Mouse (Mus musculus): ENCODE results near the gene Plekhm1.
A peak's percentile ranks its signal among the peaks of the same experiment; 100 is the strongest.

Gene Plekhm1

DNA sequence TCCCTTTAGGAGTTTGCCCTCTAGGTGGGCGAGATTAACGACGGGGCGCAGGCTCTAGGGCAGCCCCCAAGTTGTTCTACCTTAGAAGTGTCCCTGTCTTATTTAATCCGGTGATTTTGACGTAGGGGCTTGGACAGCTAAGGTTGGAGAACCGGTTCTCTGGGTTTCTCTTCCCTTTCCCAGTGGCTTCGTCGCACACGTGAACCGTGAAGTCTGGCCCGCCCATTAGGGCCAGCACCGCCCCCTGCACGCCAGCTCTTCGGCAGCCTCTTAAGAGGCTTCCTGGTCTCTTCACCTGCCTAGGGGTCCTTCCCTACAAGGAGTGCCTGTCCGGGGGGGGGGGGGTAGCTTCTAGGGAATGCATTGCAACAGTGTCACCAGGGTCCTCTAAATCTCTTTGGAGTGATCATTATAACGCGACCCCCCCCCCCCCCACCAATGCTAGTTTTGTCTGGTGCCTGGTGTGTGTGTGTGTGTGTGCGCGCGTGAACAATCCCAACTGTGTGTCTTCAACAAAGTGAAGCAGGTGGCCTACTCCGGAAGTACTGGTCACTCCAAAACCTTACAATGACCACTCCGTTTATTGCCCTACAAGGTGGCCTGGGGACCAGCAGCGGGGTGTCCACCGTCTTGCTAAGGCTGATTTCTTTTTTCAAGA, 51.0 kb downstream of the Plekhm1 start:
- no peak for ATAC-seq (ENCODE audit: low TSS enrichment)

DNA sequence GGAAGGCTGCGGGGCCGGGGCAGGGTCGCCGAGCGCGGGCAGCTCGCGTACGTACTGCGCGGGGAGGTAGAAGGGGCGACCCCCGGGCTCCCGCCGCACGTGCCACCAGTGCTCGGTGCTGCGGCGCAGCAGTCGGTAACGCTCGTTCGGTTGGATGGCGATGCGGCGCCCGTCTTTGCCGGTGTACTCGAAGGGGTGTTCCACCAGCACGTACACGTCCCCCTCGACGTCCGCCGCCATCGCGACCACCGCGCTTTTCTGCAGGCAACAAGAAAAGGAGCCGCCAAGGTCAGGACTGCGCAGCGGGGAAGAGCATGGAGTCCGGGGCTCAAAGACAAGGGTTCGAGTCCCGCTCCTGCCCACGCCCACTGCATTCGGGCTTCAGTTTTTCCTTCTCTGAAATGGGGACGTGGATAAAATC, 51.8 kb downstream of the Plekhm1 start:
- ATAC-seq (ENCODE audit: low TSS enrichment) = no peak

DNA sequence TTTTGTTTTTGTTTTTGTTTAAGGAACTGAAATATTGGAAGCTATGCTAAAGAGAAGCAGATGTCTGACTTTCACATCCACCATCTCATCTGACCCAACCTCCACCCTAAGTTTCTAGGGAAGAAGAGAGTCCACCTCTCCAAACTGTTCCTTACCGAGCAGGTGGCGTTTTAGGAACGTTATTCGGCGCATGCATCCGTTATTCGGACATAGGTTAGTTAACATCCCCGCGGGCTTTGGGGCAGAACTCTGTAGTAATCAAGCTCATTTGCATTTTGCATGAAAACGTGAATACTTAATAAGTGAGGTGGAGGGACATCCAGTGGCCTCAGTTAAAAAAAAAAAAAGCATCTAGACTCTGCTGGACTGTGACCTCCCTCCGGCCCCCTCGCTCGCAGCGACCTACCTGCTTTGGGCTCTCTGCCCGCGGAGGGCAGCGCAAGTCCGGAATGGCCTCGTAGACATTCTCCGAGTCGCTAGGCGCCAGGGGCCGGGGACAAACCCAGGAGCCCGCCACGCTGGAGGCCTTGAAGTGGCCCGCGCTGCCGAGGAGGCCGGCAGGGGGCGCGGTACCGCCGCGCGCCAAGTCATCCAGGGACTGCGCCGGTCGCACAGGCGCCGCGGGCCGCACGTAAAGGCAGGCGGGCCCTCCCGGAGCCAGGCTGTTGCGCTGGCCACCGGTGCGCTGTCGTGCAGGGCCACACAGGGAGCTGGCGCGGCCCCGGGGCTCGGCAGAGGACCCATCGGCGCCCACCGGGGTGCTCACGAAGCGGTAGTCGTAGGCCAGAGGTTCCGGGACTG, 52.4 kb downstream of the Plekhm1 start:
- ATAC-seq (ENCODE audit: low TSS enrichment) = peak; percentile 35

DNA sequence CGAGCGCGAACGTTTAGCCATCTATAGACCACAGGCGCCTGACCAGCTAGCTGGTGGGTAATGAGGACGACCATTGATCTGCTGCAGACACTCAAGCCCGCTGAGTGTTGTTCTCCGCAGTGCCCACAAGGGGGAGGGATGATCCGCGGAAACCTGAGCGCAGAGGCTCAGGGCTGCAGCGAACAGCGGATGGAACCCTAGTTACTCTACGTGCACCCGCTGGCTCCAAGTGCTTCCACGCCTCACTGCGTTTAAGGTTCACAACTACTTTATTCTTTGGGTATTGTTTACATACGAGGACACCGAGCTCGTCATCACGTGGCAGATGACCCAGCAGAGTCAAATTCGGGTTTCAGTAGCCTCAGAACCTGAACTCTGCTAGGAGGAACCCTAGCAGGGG, 53.4 kb downstream of the Plekhm1 start:
- peak; percentile 54 for ATAC-seq (ENCODE audit: low TSS enrichment)

GRCm38 (mm10) chr11:103358316-103358715, 54.2 kb downstream of the Plekhm1 start:
- ATAC-seq (ENCODE audit: low TSS enrichment) = no peak

- no peak for ATAC-seq (ENCODE audit: low TSS enrichment)
Measured at GRCm38 (mm10) chr11:103357710-103358109, 54.8 kb downstream of the Plekhm1 start.

- ATAC-seq (ENCODE audit: low TSS enrichment) = no peak
Measured at GRCm38 (mm10) chr11:103356938-103357670, 55.4 kb downstream of the Plekhm1 start.

DNA sequence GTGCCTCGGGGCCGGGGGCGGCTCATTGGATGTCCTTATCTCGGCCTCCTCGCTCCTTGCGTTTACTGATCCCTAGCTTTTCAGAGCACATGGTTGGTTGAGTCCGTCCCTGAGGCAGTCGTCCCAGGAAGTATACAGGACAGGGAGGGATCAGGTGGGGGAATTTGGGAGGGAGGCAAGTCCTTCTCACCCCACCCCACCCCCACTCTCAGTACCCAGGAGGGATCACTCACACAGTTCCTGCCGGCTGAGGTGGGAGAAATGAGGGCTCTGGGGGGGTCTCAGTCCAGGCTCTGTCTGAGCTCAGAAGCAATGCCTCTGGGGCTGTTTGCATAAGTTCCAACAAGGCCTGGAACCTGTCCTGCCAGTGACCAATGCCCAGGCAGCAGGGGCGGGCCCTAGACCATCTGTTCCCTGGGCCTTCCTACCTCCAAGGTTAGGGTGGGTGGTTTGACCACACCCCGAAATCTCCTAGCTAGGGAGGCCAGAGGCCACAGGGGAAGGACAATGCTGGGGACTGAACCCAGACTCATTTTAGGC, 56.4 kb downstream of the Plekhm1 start:
- no peak for ATAC-seq (ENCODE audit: low TSS enrichment)

DNA sequence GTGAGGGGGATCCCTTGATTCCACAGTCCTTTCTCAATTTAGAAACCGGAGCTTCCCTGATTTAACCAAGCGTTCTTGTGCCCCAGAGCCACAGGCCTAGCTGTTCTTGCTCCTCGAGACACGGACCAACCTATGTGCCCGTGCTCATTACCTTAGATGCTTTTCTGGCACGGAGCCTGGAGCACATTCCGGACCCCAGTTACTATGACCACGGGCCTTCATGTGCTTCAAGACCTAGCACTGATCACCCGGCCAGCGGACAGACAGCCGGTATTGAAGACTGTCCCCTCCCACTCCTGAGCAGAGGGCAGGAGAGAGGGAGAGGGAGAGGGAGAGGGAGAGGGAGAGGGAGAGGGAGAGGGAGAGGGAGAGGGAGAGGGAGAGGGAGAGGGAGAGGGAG, 57.2 kb downstream of the Plekhm1 start:
- ATAC-seq (ENCODE audit: low TSS enrichment) = no peak

DNA sequence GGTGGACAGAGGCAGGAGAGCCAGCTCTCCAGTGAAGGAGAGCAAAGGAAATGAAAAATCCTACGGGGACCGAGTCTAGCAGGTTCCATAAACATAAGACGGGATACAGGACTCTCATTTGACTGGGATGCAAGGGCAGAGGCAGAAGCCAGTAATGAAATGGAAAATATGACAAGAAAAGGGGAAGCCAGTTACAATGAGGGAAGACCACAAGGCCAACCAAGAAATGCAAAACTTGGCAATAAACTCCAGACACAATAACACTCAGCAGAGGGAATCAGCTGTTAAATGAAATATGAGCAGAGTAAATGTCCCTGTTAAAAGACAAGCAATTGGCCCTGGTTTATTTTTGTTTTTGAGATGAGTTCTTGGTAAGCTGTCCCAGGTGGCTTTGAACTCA, 58.5 kb downstream of the Plekhm1 start:
- no peak for ATAC-seq (ENCODE audit: low TSS enrichment)

DNA sequence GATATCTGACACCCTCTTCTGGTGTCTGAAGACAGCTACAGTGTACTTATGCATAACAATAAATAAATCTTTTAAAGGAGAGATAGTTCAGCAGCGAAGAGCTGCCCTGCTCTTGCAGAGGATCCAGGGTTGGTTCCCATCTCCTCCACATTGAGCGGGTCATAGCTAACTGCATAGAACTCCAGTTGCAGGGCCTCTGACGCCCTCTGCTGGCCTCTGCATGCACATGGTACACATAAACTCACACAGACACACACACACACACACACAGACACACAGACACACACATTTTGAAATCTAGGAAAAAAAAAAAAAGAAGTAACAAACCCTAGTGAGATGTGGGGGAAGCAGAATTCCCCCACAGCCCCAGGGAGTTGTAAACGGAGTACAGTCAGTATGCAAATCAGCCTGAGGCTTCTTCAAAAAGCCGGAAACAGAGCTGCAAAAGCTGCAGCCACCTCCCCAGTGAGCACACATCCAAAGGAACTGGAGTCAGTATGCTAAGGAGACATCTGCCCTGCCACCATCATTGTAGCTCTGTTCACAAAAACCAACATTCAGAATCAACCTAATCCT, 60.2 kb downstream of the Plekhm1 start:
- no peak for ATAC-seq (ENCODE audit: low TSS enrichment)

DNA sequence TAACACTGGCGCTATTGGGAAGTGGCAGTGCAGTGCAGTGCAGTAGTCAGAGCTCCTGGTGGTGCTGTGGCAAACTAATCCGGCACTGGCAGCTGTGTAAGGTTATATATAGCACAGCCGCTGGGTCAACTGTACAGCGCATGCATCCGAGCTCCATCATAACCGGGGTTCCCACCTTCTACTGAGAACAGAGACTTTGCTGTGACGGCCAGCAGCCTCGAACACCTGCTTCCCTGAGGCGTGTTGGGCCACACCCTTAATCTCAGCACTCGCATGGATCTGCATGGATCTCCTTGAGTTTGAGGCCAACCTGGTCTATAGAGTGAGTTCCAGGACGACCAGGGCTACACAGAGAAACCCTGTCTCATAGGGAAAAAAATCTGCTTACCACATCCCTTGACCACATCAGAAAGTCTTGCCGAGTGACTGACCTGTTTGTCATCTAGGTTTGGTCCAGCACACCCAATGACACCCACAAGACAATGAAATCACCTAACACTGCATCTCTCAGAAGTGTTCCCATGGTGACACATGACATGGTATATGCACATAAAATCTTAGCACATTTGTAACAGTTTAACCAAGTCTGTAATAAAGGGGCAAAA, 61.7 kb downstream of the Plekhm1 start:
- ATAC-seq (ENCODE audit: low TSS enrichment) = no peak

DNA sequence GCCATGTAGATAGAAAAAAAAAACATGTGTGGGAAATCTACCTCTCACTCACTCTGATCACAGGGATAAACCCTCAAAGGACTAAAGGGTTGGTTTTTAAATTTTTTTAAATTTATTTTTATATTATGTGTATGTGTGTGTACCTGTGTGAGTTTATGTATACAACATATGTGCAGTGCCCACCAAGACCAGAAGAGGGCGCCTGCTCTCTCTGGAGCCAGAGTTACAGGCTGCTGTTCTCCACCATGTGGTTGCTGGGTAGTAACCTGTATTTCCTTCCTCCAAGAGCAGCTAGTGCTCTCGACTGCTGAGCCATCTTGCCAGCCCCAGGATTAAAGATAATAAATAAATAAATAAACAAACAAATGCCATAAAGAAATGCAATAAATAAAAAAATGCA, 62.8 kb downstream of the Plekhm1 start:
- no peak for ATAC-seq (ENCODE audit: low TSS enrichment)

GRCm38 (mm10) chr11:103346657-103347056, 65.8 kb downstream of the Plekhm1 start:
- ATAC-seq (ENCODE audit: low TSS enrichment) = no peak

GRCm38 (mm10) chr11:103346236-103346635, 66.3 kb downstream of the Plekhm1 start:
- no peak for ATAC-seq (ENCODE audit: low TSS enrichment)

DNA sequence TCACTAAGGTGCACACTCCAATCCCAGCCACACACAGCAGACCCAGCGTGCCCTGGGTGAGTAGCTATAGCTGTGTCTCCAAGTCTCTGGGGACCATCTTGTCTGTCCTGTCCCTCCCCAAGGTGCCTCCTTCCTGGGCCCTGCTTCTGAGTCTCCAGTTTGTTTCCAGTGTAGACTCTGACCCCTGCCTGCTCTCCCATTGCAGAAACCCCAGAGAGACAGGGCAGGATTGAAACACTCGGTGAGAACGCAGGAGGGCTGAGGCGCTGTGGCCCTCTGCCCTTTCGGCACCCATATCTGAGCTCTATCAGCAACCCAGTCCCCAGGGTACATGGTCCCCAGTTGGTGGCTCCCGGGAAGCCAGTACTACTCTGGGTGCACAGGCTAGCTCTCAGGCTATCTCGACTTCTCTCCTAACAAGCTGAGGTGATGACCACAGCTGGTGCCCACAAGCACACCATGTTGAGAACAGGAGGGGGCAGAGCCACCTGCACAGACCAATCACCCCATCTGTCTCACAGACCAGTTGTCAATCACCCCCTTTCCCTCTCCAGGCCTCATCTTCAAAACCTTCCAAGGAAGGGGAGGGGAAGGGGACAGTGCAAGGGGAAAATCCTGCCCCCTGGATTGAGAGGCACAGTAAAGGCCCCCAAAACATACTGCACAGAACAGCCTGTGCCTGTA, 66.9 kb downstream of the Plekhm1 start:
- ATAC-seq (ENCODE audit: low TSS enrichment) = no peak

DNA sequence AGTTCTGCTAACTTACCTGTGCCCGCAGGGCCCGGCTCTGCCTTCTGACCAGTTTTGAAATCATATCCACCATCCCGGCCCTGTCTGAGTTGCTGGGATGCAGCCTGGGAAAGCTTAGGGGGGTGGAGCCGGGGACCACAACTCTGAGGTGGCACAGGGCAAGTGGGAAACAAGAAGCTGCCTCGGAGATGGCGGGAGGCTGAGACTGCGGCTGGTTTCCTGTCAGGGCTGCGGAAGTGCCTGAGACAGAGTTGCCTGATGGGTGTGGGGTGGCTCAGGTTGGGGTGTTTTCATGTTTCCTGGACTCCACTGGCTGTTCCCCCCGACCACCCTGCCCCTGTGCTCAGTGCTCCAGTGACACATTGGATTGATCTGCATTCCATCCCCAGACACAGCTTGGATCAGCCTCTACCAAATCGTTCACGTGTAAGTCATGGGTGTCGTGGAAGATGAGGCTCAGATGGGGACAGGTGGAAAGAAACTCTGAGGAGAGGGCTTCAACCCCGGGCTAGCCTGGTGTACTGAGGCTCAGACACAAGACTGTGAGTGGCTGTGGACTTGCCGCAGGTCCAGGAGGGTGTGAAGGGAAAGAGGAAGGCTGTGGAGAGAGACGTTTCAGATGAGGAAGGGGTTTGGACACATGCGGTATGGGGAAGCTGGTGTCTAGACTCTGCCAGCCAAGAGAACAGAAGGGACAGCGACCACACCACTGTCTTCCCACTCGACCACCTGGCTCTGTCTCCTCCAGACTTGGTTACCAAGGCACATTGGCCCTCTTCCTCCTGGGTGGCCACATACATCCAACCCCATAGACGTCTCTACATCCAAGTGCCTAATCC, 67.8 kb downstream of the Plekhm1 start:
- no peak for ATAC-seq (ENCODE audit: low TSS enrichment)

DNA sequence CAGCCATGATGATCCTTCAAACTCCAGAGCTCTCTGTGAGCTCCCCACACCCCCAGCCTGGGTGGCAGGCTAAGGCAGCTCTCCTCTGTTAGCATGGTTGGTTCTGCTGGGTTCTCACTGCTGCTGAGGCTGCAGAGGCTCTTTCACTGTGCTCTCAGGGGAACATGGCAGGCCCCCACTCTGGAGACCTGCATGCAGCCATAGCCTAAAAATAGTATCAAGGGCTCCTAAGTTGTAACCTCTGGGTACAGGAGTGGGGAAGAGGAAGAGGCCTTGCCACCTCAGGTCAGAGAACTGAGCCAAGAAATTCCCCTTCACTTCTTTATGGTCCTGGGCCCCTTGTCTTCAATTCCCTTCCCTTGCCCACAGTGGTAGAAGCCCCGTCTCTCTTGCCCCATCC, 68.6 kb downstream of the Plekhm1 start:
- no peak for ATAC-seq (ENCODE audit: low TSS enrichment)

GRCm38 (mm10) chr11:103343063-103343462, 69.4 kb downstream of the Plekhm1 start:
- ATAC-seq (ENCODE audit: low TSS enrichment) = no peak

GRCm38 (mm10) chr11:103340677-103341076, 71.8 kb downstream of the Plekhm1 start:
- ATAC-seq (ENCODE audit: low TSS enrichment) = no peak

All from frontal cortex, adult (tissue).